Mouse (Mus musculus) T-helper 1 cell (primary cell): Measurements from ENCODE around the gene Aldh1a1.
"Not testable (repeated sequence)": the region's sequence is repeated elsewhere in the genome, so short reads cannot be mapped to it uniquely, and the experiment has no call there.

Experiments used
- in situ Hi-C: fragments of 300-600 bp; cut with MboI, MseI; formaldehyde crosslinking; loops from one replicate; pipeline ENCODE4 v1.15.1; 2025; ENCODE audit warnings: high pct_unique_total_duplicates

Gene Aldh1a1

DNA sequence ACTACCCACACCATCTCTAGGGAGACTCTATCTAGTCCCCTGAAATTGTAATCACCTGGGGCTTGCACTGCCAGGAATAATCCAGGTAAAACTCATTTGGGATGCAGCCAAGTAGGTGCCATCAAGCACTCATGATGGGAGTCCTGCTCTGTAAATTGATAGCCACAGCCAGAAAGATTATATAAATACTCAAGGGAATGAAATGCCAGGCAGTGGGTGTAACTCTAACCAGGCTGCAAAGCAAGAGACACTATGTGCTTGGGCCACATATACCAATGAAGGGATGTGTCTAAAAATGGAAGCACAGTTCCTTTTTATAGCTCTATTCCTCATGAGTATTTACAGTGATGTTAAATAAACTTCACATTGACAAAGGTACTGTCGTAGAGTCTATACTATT is 56.9 kb downstream of the Aldh1a1 start:
- in situ Hi-C loops, result no loop called here

- in situ Hi-C loops, result no loop called here
Observed at GRCm38 (mm10) chr19:20555365-20555764, 62.9 kb downstream of the Aldh1a1 start.

DNA sequence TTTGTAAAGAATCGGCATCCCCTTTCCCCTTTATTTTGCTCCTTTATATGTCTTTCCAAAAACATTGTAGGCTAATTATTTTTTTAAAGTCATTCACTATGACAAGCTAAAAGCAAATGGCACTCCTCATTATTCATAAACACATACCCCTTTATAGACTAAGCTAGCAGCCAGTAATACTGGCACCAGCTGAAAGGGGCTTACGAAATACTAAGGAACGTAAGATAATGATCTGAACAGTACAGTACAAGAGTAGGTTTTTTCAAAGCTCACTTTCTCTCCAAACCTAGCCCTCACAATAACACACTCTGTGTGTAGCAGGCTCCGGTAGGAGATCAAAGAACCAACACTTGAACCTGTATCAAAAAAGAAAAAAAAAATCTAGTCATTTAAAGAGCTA is 64.7 kb downstream of the Aldh1a1 start:
- in situ Hi-C loops, result no loop called here

DNA sequence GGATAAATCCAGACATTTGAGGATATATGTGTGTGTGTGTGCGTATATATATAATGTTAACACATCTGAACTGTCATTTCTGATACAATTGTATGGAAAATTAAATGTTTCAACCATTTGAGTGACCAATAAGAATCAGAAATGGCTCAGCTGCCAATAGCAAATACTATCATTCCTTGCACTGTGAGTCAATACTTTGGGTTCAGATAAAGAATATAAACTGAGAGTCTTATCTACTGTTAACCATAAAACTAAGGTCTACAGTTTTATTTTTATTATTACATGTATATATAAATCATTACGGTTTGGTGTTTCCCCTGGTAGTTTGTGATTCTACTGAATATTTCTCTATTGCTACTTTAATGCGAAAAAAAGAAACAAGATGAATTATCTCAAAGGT is 65.6 kb downstream of the Aldh1a1 start:
- in situ Hi-C loops, result no loop called here

DNA sequence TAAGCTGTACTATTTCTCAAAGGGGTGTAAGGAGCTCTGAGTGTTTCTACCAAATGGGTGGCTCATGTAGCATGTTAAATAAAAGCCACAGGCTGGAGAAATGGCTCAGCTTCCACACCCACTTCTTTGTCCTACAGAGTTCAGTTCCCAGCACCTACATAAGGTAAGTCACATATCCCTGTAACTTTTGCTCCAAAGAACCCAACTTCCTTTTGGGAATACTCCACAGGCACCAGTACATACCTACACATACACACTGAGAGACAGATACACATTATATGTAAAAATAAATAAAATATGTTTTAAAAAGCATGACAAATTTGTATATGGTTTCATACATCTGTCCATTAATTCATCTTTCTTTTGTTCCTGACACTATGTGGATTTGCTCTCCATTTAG is 66.0 kb downstream of the Aldh1a1 start:
- in situ Hi-C loops, result no loop called here

GRCm38 (mm10) chr19:20558952-20559351 is 66.4 kb downstream of the Aldh1a1 start:
- in situ Hi-C loops, result no loop called here

DNA sequence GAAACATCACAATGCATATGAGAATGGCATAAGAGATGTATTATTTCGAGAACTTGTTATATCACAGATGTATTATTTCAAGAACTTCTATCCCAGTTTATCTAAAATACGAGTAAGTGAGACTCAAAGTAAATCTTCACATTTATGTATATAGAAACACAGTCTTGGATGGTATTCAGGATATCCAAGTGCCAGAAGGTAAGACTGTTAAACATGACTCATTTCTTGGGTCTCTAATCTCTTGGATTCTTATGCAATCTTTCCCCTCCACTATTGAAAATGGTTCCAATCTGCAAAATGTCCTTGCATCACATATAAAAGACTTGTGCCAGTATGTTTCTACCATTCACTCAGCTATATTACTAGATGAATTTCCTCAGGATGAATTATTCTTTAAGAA is 67.4 kb downstream of the Aldh1a1 start:
- in situ Hi-C loops, result no loop called here

- in situ Hi-C loops, result no loop called here
Observed at GRCm38 (mm10) chr19:20562396-20562795, 69.9 kb downstream of the Aldh1a1 start.

DNA sequence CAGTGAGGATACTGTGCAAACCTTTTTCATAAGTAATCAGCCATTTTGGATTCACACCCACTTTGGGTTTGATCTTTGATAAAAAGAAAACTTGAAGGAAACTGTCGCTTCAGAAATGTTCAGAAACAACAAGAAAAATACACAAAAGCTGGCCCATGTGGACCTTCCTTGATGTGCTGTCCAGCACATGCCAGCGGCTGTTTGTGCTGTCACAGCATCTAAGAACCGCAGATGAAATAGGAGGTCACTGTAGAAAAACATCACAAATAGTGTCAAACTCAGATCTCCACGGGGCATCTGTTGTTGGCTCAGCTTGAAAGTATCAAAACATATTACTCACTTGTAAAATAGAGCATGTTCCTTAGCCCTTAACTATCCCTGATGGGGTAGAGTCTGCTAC is 73.8 kb downstream of the Aldh1a1 start:
- in situ Hi-C loops, result no loop called here

GRCm38 (mm10) chr19:20567039-20567438 is 74.5 kb downstream of the Aldh1a1 start:
- in situ Hi-C loops, result no loop called here

DNA sequence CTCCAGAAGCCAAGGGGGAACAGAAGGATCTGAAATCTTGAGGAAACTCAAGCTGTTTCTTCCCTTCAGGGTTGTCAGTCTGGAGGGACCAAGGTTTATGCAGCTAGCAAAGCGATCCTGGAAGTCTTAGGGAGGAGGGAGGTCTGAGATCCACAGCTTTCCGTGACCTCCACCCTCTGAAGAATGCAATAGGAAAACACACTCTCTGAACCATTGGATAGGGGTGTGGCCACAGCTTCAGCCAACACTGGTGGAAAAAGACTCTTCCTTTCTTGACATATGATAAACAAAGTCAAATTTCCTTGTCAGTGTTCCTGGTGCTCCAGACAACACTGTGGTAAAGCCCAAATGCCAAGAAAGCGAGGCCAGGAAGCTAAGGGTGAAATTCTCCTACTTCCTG is 84.5 kb downstream of the Aldh1a1 start:
- in situ Hi-C loops, result no loop called here

GRCm38 (mm10) chr19:20577429-20577828 is 84.9 kb downstream of the Aldh1a1 start:
- in situ Hi-C loops, result no loop called here

DNA sequence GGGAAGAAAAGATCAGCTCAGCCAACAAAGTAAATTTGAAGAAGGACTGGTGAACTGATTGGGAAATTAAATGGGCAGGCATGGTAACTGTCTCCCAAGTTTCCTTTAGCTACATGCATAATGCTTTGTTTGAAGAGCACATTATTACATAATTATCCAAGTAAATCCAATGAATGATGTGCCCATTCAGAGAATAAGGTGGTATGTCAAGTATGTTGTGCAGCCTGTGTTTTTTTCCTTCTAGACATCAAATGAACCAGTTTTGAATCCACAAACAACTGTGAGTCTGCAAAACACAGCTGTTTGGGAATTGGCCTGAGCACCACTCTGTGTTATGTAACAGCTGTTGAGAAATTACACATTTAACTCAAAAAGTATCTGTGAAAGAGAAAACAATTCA is 107.4 kb downstream of the Aldh1a1 start:
- in situ Hi-C loops, result no loop called here

DNA sequence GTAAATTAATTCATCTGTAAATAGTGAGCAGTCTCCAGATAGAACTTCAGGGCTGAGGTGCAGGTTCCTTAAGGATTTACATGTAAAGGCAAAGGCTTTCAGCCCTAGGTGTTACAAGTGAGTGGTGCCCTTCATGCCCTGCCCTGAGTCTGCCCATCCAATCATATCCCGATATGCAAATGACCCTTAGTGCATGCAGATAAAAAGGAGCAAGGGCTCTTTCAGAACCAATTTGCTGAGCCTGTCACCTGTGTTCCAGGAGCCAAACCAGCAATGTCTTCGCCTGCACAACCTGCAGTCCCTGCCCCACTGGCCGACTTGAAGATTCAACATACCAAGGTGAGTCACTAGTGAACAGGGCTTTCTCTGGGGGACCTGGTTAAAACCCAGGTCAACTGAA is 109.2 kb downstream of the Aldh1a1 start:
- in situ Hi-C loops, result no loop called here

DNA sequence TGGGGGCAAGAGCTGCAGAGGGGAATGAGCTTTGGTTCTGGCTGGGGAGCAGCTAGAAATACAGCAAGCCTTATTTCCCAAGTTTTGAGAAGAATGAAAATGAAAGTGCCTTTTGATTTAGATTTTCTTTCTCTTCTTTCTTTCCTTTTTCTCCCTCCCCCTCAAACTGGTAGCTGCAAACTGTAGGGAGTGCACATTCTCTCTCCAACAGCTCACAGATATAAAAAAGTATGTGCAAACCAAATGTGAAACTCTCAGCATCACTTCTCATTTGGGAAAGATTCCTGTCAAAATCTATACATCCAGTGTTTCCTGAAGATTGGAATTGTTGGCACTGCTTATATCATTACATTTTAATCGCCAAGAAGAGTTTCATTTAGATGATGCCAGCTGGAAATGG is 110.7 kb downstream of the Aldh1a1 start:
- in situ Hi-C loops, result no loop called here

DNA sequence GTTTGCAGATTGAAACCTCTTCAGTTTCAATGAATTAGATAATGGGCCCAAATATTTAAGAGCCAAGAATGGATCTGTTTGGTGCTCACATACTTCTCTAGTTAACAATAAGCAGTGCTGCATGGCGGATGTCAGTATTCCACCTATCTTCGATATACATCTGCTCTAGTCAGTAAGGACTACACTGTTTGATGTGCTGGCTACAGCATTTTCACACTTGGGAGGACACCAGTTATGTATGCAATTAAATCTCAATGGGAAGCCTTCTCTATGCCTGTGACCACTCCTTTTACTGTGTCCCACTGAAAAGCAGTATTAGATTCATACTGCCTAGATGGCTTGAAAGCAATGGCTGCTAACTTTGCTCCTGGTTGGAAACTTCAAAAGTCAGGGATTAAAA is 111.4 kb downstream of the Aldh1a1 start:
- in situ Hi-C loops, result no loop called here

DNA sequence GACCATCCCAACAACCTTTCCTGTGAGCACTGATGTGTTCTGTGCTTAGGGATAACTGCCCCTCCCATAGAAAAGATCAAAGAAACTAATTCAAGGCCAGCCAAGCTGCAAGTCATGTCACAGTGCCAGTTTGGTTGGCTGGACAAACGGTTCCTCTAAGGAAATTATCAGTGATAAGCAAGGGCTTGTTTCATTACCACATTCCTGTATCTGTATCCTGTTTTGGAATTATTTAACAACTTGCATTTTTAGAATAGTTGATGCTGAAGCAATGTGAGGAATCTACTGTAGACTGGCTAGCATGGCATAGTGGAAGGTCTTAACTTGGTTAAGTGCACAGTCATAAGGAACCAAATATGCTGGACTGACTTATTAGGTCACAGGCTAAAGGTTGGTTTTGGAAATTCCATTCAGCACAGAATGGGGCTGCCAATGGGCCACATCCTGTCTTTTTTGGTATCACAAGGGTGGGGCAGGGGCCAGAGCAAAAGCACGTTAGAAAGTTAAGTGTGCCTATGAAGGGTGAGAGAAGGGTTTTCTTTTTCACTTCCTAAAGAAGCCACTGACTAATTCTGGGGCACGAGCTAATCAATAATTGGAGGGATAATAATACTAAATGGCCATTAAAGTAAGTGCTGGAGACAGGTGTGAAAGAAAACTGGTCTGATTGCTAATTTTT is 121.9 kb downstream of the Aldh1a1 start:
- in situ Hi-C loops, result no loop called here

GRCm38 (mm10) chr19:20622434-20622833 is 129.9 kb downstream of the Aldh1a1 start:
- in situ Hi-C loops, result no loop called here

GRCm38 (mm10) chr19:20623416-20623815 is 130.9 kb downstream of the Aldh1a1 start:
- in situ Hi-C loops, result no loop called here

GRCm38 (mm10) chr19:20631020-20631419 is 138.5 kb downstream of the Aldh1a1 start:
- in situ Hi-C loops, result loop anchor here (10.0 kb wide), 1 partner anchor 296 kb away; no protein-coding TSS in a partner anchor

- in situ Hi-C loops, result loop anchor here (10.0 kb wide), 1 partner anchor 299 kb away; no protein-coding TSS in a partner anchor
Observed at GRCm38 (mm10) chr19:20633876-20634691, 141.6 kb downstream of the Aldh1a1 start.

DNA sequence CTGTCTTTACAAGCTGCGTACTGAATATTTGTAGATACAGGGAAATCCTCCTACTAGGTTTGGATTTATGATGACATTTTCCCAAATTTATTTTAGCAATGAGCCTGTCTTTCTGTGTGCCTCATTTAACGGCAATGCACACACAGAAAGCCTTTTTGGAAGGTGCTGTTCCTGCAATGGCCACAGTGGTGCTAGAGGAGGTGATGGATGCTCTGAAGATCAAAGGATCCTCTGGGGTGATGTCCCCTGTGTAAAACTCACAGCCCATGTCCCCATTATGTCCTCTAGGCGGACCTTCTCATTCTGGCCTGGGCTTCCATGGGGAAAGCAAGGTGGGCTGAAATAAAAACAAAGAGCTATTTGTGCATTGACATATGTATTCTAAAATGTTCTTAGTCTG is 151.8 kb downstream of the Aldh1a1 start:
- in situ Hi-C loops, result no loop called here

DNA sequence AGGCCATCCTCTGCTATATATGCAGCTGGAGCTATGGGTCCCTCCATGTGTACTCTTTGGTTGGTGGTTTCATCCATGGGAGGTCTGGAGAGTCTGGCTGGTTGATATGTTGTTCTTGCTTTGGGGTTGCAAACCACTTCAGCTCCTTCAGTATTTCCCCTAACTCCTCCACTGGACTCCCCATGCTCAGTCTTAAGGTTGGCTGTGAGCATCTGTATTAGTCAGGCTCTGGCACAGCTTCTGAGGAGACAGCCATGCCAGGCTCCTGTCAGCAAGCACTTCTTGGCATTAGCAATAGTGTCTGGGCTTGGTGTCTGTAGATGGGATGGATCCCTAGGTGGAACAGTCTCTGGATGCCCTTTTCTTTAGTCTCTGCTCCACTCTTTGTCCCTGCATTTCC is 155.0 kb downstream of the Aldh1a1 start:
- in situ Hi-C loops, result not testable (repeated sequence)
